Mouse (Mus musculus): ENCODE measurements around the gene Rwdd4a.

The Rwdd4a gene

GRCm38 (mm10) chr8:47533344-47534125 lies at the start of gene Rwdd4a, which contains the start of gene Trappc11:
Gene Rwdd4a, plus strand, starts transcription at chr8:47533664.
Gene Trappc11, minus strand, starts transcription at chr8:47533470.
- DNase-seq = peak; percentile 98

- no peak for DNase-seq
These were observed 46.2 kb upstream of the Rwdd4a start for GRCm38 (mm10) chr8:47487231-47487630.

- no peak for DNase-seq
These were observed 40.4 kb upstream of the Rwdd4a start for GRCm38 (mm10) chr8:47493106-47493505.

GRCm38 (mm10) chr8:47494602-47495153 lies 38.8 kb upstream of the Rwdd4a start:
- peak; percentile 12 for DNase-seq

GRCm38 (mm10) chr8:47495428-47495827 lies 38.0 kb upstream of the Rwdd4a start:
- DNase-seq = no peak

- no peak for DNase-seq
These were observed 31.5 kb upstream of the Rwdd4a start for GRCm38 (mm10) chr8:47501994-47502393.

GRCm38 (mm10) chr8:47502546-47502945 lies 30.9 kb upstream of the Rwdd4a start:
- no peak for DNase-seq

GRCm38 (mm10) chr8:47505431-47505830 lies 28.0 kb upstream of the Rwdd4a start:
- no peak for DNase-seq

- DNase-seq = no peak
These were observed 22.5 kb upstream of the Rwdd4a start for GRCm38 (mm10) chr8:47510930-47511329.

GRCm38 (mm10) chr8:47513601-47514000 lies 19.9 kb upstream of the Rwdd4a start:
- no peak for DNase-seq

- no peak for DNase-seq
These were observed 5.4 kb upstream of the Rwdd4a start for GRCm38 (mm10) chr8:47528094-47528493.

- DNase-seq = peak; percentile 27
These were observed 4.9 kb downstream of the Rwdd4a start for GRCm38 (mm10) chr8:47538323-47538722.

- DNase-seq = no peak
These were observed 9.3 kb downstream of the Rwdd4a start for GRCm38 (mm10) chr8:47542746-47543145.

- DNase-seq = no peak
These were observed 10.6 kb downstream of the Rwdd4a start for GRCm38 (mm10) chr8:47544094-47544493.

- no peak for DNase-seq
These were observed 13.6 kb downstream of the Rwdd4a start for GRCm38 (mm10) chr8:47547102-47547501.

- no peak for DNase-seq
These were observed 20.1 kb downstream of the Rwdd4a start for GRCm38 (mm10) chr8:47553613-47554012.

- DNase-seq = peak; percentile 6
These were observed 23.0 kb downstream of the Rwdd4a start for GRCm38 (mm10) chr8:47556446-47556845.

GRCm38 (mm10) chr8:47558274-47558673 lies 24.8 kb downstream of the Rwdd4a start:
- DNase-seq = no peak

GRCm38 (mm10) chr8:47560801-47561200 lies 27.3 kb downstream of the Rwdd4a start:
- no peak for DNase-seq

GRCm38 (mm10) chr8:47566551-47566950 lies 33.1 kb downstream of the Rwdd4a start:
- no peak for DNase-seq

- DNase-seq = no peak
These were observed 34.6 kb downstream of the Rwdd4a start for GRCm38 (mm10) chr8:47568098-47568497.

GRCm38 (mm10) chr8:47570161-47570560 lies 36.7 kb downstream of the Rwdd4a start:
- no peak for DNase-seq

GRCm38 (mm10) chr8:47573482-47573881 lies 40.0 kb downstream of the Rwdd4a start:
- no peak for DNase-seq

GRCm38 (mm10) chr8:47581454-47581853 lies 48.0 kb downstream of the Rwdd4a start:
- DNase-seq = no peak
